Mouse (Mus musculus) cortical plate, adult 2 months (tissue): ENCODE data around the gene Tspan18. TPM values are rescaled to one million over a fixed set of nuclear protein-coding genes. Genes with fewer than 3 reads are reported as not detected.

Experiments
- H3K27ac ChIP-seq: fragments of 200-500 bp; 2 replicates; pipeline ENCODE4 v1.5.1; 2012; ENCODE audit warnings: low read length, control low read depth, inconsistent platforms; ENCODE audit not compliant: insufficient read depth
- H3K4me1 ChIP-seq: fragments of 200-500 bp; 2 replicates; pipeline ENCODE4 v1.6.1; 2011; ENCODE audit warnings: low read length; ENCODE audit not compliant: control insufficient read depth, insufficient read depth
- H3K4me3 ChIP-seq: fragments of 200-500 bp; 2 replicates; pipeline ENCODE4 v1.5.1; 2011; ENCODE audit warnings: mild to moderate bottlenecking, low read length, control low read depth; ENCODE audit not compliant: insufficient read depth
- CTCF ChIP-seq: fragments of 200-500 bp; IDR thresholded peaks from 2 replicates; pipeline ENCODE4 v1.5.1; 2011; ENCODE audit warnings: mild to moderate bottlenecking, control low read depth, low read length; ENCODE audit not compliant: insufficient read depth; ENCODE audit errors: extremely low read depth
- POLR2A ChIP-seq: fragments of 200-500 bp; IDR thresholded peaks from 2 replicates; pipeline ENCODE4 v1.6.1; 2011; ENCODE audit warnings: mild to moderate bottlenecking, low read length, control low read depth; ENCODE audit not compliant: insufficient read depth; ENCODE audit errors: extremely low read depth
- polyA plus RNA-seq: library from polyadenylated mRNA; depleted of rRNA; stranded (reverse); fragments of >200 nt; gene quantifications from 2 replicates; pipeline ENCODE4 v1.2.3, GENCODE M21; 2012

Gene Tspan18
- polyA plus RNA-seq, 1 experiment = 1.7 TPM

DNA sequence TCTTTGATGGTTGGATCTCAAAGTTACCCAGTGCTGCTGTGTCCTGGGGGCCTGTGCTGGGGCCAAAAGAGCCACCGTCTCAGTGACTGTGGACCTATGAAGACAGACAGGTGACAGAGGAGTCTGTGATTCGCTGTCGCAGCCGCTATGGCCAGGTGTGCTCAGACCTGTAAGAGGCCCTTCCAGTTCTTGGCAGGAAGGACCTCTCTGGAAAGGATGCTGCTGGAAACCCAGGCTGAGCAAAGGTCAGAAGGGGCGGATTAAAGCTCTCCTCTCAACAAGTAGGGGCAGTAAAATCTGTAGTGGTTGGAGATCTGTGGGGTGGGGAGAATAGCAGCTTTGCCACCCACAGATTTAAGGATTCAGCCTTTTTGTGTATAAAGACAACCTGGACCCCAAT, 154.7 kb downstream of the Tspan18 start:
- Histone ChIP-seq H3K4me3 (no peak overlapping the region), H3K27ac (peak overlapping the region; percentile 85), H3K4me1 (peaks cover 15% of the 10 kb centered on the region)
- TF ChIP-seq CTCF (no peak), POLR2A (no peak)

DNA sequence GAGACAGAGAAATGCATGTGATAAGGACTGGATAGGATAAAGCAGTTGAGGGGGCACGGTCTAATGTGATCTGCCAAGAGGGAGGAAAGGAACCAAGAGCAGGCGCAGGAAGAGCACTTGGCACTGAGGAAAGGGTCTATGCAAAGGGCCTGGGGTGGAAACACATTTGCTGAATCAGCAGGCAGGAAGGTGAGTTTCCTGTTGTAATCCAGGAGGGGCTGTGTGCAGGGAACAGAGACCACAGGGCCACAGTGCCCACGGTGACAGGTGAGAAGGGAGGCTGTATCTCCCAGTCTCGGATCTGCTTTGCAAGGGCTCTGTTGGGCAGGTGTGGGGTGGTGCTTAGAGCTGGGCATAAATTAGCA, 156.0 kb downstream of the Tspan18 start:
- Histone ChIP-seq H3K4me3 (no peak overlapping the region), H3K4me1 (peaks cover 15% of the 10 kb centered on the region), H3K27ac (no peak overlapping the region)
- TF ChIP-seq CTCF = no peak
- no peak for TF ChIP-seq POLR2A

DNA sequence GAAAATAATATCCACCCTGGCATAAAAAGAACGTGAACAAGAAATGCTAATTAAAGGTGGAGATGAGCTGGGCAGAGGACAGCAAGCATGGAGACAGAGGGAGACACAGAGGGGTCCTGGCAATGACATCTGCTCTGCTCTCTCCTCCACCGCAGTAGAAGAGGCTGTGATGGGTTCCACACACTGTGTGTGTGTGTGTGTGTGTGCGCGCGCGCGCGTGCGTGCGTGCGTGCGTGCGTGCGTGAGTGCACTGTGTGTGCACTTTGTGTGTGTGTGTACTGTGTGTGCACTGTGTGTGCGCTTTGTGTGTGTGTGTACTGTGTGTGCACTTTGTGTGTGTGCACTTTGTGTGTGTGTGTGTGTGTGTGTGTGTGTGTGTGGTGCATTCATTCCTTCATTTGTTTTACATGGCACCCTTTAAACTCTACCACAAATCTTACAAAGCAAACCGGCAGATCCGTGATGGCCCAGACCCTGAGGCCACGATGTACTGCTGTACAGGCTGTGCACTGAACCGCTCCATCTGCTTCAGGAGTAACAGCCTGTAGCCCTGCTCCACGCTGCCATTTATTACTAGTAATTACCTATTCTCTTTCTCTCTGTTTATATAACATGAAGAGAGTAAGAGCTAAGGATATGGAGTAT, 156.5 kb downstream of the Tspan18 start:
- Histone ChIP-seq H3K4me1 (peaks cover 14% of the 10 kb centered on the region), H3K4me3 (no peak overlapping the region), H3K27ac (no peak overlapping the region)
- TF ChIP-seq POLR2A = no peak
- no peak for TF ChIP-seq CTCF

DNA sequence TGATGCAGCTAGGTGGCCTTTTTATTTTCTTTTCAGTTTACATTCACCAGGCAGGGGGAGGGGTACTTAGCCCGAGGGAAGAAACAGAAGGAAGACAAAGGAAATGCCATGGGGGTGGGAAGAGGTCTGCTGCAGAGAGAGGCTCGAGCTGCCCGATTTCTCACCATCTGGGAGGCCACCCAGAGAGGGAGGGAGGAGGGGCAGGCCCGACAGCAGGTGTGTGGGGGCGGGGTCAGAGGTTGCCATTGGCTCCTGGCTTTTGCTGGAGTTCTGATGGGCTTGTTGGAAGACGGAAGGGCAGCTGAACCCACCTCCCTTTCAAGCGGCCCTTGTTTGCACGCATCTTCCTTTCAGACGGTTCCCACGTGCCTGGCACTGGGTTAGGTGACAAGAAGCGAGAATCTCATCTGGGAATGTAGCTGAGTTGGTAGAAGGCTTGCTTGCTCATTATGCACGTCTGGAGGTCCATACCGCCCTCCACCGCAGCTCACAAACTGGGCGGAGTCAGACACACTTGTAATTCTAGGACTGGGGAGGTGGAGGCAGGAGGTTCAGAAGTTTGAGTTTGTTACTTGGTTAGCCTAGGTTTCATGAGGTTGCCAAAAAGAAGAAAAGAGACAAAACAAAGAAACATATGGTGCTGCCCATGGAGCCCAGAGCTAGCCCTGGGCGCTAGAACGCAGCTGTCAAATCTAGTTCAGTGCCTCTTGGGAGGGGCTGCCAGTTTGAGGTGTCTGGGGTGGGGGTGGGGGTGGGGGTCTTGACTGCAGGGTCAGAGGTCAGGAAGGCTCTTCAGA, 157.2 kb downstream of the Tspan18 start:
- Histone ChIP-seq H3K4me3 (no peak overlapping the region), H3K4me1 (peaks cover 14% of the 10 kb centered on the region), H3K27ac (no peak overlapping the region)
- TF ChIP-seq CTCF (no peak), POLR2A (no peak)

DNA sequence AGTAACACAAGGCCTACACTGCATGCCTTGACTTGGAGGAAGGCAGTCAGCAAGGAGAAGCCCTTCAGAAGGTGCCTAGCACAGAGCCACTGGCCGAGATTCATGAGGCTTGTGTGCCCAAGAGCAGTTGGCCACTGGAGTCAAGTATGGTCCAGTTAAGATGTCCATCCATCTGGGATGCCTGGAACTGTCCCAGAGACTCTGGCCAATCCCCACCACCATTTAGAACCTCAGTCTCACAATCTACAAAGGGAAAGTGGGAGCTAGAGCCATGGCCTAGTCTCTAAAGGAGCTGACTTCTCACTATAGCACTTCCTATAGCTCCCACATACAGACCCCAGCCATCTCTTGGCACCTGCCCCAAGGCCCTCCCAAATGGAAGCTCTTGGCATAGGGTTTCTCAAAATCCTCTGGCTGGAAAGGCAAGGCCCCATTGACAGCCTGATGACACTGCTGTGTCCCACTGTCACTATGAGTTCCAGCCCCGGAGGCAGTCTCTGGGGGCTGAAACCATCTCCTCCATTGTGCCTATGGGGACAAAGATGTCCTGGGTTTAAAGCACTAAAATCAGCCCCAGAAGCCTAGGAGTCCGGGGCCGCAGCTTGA, 158.0 kb downstream of the Tspan18 start:
- no peak for TF ChIP-seq CTCF
- Histone ChIP-seq H3K4me1 (peaks cover 14% of the 10 kb centered on the region), H3K27ac (no peak overlapping the region), H3K4me3 (no peak overlapping the region)

DNA sequence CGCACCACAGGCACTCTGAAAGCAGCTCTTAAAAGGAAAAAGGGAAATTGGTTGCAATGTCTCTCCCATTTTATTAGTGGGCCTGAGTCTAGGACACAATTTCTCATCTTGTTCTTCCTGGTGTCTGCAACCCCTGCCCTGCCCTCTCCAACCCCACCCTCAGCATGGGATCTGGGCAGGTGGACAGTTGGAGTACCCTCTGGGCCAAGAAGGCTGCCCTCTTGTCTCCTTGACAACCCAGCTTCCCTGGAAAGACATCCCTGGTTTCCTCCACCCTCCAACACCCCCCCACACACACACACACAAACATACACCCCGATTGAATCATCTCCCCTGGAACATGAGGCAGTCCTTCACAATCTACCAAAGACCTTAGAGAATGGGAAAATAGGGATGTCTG, 158.6 kb downstream of the Tspan18 start:
- H3K4me1 ChIP-seq = peaks cover 14% of the 10 kb centered on the region
- no peak overlapping the region for H3K4me3 ChIP-seq
- no peak overlapping the region for H3K27ac ChIP-seq
- TF ChIP-seq CTCF (no peak), POLR2A (no peak)

DNA sequence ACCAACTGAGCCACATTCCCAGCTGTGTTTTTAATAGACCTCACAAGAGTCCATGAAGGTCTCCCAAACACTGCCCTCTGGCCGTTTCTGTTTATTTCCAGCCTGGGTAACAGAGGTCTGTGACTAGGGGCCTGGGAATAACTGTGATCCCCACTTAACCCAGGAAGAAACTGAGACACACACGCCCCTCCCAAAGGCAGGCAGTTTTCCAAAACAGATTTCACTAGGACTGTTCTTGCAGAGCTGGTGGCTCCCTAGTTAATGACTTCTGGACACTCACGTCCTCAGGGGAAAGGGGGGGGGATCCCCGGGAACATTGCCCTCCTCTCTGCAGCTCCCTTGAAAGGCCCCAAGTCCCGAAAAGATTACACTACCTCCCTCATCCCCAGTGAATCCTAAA, 159.0 kb downstream of the Tspan18 start:
- Histone ChIP-seq H3K27ac (no peak overlapping the region), H3K4me3 (no peak overlapping the region), H3K4me1 (peaks cover 12% of the 10 kb centered on the region)
- TF ChIP-seq CTCF (no peak), POLR2A (no peak)

DNA sequence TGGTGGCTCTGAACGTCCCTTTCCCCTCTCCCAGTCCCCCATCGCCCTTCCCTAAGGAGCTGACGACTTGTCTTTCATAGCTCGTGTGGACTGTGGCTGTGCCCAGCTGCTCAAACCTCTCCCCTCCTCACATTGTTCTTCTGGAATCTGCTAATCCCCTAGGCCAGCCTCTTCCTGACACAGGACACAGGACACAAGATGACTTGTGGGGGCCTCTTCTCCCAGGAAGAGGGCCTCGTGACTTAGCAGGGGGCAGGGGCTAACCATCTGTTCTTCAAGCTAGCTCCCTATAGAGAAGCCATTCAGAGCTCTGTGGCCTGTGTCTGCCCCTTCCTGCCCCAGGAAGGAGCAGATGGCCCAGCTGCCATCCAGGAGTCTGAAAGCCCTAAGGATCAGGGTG, 160.1 kb downstream of the Tspan18 start:
- Histone ChIP-seq H3K4me1 (peaks cover 7% of the 10 kb centered on the region), H3K4me3 (no peak overlapping the region), H3K27ac (no peak overlapping the region)
- TF ChIP-seq POLR2A (no peak), CTCF (no peak)

DNA sequence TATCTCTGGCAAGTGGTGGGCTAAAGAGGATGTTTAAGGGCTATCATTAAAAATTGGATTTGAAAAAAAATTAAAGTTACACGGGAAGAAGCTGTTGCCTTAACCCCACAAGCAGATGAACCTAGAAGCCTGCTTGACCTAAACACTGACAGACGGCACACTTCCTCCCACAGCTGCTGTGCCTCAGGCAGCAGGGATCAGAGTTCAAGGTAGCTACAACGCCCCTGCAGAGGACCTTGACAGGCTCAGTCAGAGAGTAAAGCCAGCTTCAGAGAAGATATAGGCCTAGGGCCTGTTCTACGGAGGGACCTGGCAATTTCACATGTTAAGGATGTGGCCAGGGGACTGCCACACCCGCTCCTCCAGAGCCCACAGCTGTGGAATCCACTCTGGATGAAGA, 161.8 kb downstream of the Tspan18 start:
- no peak overlapping the region for H3K4me3 ChIP-seq
- TF ChIP-seq POLR2A (no peak), CTCF (no peak)
- H3K27ac ChIP-seq = no peak overlapping the region
- H3K4me1 ChIP-seq = peaks cover 5% of the 10 kb centered on the region; the same call in 1 of the 2 replicates

DNA sequence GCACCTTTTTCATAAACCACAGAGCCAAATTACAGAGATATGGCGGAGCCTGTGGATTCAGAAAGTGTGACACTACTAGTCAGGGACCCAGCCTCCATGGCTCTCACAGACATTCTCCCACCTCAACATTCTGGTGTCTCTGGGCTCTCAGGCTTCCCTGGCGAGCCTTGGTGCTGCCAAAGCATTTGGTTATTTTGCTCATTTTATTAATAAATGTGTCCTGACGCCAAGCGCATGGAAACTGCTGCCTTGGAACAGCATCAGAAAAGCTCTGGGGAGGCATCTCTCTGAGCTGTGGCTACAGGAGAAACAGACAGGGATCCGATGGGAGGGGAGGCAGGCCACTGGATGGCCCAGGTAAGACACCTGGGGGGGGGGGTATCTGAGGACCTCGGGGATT, 162.4 kb downstream of the Tspan18 start:
- Histone ChIP-seq H3K4me1 (peaks cover 1% of the 10 kb centered on the region; the same call in 1 of the 2 replicates), H3K4me3 (no peak overlapping the region), H3K27ac (no peak overlapping the region)
- TF ChIP-seq POLR2A (no peak), CTCF (no peak)
